Mouse (Mus musculus) forebrain, embryonic 11.5 days (tissue): ENCODE data around the gene Rbm4. TPM values are rescaled to one million over a fixed set of nuclear protein-coding genes. Genes with fewer than 3 reads are reported as not detected.

ENCODE experiments used
- ATAC-seq: fragments of 200-750 bp; cut with Nextera tagmentation; replicated peaks from 2 replicates; pipeline ENCODE4 v1.8.0; 2017; ENCODE audit warnings: moderate TSS enrichment; ENCODE audit not compliant: low FRiP score
- DNase-seq: peaks from one replicate; pipeline ENCODE4 v3.0.0-alpha.2; 2017; ENCODE audit warnings: low spot score
- H3K27ac ChIP-seq: fragments of 300-500 bp; sonication (generic); 2 replicates; pipeline ENCODE4 v1.5.1; 2014; ENCODE audit warnings: low read depth, low read length
- H3K27me3 ChIP-seq: fragments of 300-500 bp; sonication (generic); 2 replicates; pipeline ENCODE4 v1.6.1; 2014; ENCODE audit warnings: mild to moderate bottlenecking, low read length, mixed read lengths; ENCODE audit not compliant: control insufficient read depth, insufficient read depth
- H3K36me3 ChIP-seq: fragments of 300-500 bp; sonication (generic); 2 replicates; pipeline ENCODE4 v1.6.1; 2014; ENCODE audit warnings: mild to moderate bottlenecking, low read length, moderate library complexity, mixed read lengths; ENCODE audit not compliant: control insufficient read depth, insufficient read depth
- H3K4me1 ChIP-seq: fragments of 300-500 bp; sonication (generic); replicated peaks from 2 replicates; pipeline ENCODE4 v1.6.1; 2014; ENCODE audit warnings: low read length, mixed read lengths; ENCODE audit not compliant: control insufficient read depth, insufficient read depth
- H3K4me2 ChIP-seq: fragments of 300-500 bp; sonication (generic); 2 replicates; pipeline ENCODE4 v1.6.1; 2014; ENCODE audit warnings: low read depth, mild to moderate bottlenecking, low read length, moderate library complexity, mixed read lengths; ENCODE audit not compliant: severe bottlenecking
- H3K4me3 ChIP-seq: fragments of 300-500 bp; sonication (generic); 2 replicates; pipeline ENCODE4 v1.5.1; 2014; ENCODE audit warnings: low read depth, low read length
- H3K9ac ChIP-seq: fragments of 300-500 bp; sonication (generic); 2 replicates; pipeline ENCODE4 v1.6.1; 2014; ENCODE audit warnings: low read length
- H3K9me3 ChIP-seq: fragments of 300-500 bp; sonication (generic); 2 replicates; pipeline ENCODE4 v1.6.1; 2016; ENCODE audit warnings: low read length, mixed read lengths; ENCODE audit not compliant: control insufficient read depth
- WGBS: fragments of 180-500 bp; shearing (Covaris S2); extraction: QIAGEN DNeasy Blood & Tissue Kit; methylation state at CpG from one replicate; pipeline ENCODE4 v1.1.7; 2014; 5-methylcytosine and 5-hydroxymethylcytosine counted together
- polyA plus RNA-seq: library from polyadenylated mRNA; unstranded; fragments of >200 nt; fragmentation: Nextera tagmentation; extraction: Ambion mirVana; gene quantifications from 2 replicates; pipeline ENCODE4 v1.2.1, GENCODE M21; 2014

Rbm4 gene
- polyA plus RNA-seq, 1 experiment from 2014 or later: 100 TPM

DNA sequence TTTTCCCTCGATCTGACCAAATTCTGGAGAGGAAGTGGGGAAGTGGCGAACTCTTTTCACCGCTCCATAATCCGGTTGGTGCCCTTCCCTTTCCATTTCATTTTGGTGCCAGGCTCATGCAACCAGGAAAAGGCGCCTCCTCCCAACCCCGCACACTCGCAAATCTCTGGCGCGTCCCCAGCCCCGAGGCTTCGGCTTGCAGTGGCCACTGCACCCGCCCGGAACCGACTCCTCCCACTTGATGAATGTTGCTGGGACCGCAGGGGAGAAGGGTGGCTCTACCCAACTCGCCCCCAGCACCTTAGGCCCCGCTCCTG is 17.0 kb upstream of the Rbm4 start:
- Histone ChIP-seq H3K4me2 (peak overlapping the region; percentile 87), H3K27me3 (no peaks in the 10 kb centered on the region), H3K27ac (peak overlapping the region; percentile 86; the same call in 1 of the 2 replicates), H3K9me3 (no peaks in the 10 kb centered on the region), H3K9ac (peak overlapping the region; percentile 89), H3K36me3 (no peaks in the 10 kb centered on the region; the same call in 1 of the 2 replicates), H3K4me1 (peaks cover 12% of the 10 kb centered on the region), H3K4me3 (peak overlapping the region; percentile 86)
- ATAC-seq: no peak
- DNase-seq: no peak
- 0% methylated on average over 17 of the region's 17 CpGs for WGBS

DNA sequence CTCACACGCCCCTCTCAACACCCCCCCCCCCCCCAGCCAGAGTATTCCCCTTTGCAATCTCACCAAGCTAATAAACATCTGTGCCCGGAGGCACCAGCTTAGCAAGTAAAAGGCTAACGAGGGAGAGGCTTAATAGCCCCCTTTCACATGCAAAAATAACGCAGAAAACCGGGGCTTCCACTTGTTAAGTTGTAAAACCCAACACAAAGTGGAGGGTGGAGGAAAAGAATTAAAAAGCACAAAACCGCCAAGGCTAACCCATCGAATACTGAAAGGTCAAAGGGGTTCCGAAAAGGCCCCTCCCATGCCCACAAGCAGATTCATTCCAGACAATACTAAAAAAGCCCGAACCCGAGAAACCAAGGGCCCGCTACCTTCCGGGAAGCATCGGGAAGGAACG is 16.6 kb upstream of the Rbm4 start:
- ATAC-seq (no peak), DNase-seq (no peak)
- H3K4me3 ChIP-seq: peak overlapping the region; percentile 86
- H3K9ac ChIP-seq: peak overlapping the region; percentile 89
- H3K9me3 ChIP-seq: no peaks in the 10 kb centered on the region
- H3K4me2 ChIP-seq: peak overlapping the region; percentile 87
- no peaks in the 10 kb centered on the region; the same call in 1 of the 2 replicates for H3K36me3 ChIP-seq
- WGBS: under 1% methylated on average over 14 of the region's 14 CpGs
- H3K27me3 ChIP-seq: no peaks in the 10 kb centered on the region
- no peak overlapping the region for H3K27ac ChIP-seq
- peaks cover 12% of the 10 kb centered on the region for H3K4me1 ChIP-seq

DNA sequence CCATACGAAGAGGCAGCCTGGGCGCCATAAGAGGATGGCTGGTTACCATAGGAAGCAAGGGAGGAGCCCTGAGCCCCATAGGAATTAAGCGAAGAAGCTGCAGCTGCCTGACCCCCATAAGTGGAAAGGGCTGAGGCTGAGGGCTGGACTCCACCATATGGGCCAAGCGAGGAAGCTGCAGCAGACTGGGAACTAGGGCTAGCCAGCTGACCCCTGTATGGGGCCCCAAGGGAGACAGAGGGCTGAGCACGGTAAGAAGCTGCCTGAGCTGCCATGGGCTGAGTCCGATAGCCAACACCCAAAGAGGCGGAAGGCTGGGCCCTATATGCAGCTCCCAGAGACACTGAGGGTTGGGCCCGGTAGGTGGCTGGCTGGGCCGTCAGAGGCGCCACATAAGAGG is 9.6 kb upstream of the Rbm4 start:
- 90% methylated on average over 10 of the region's 10 CpGs for WGBS
- Histone ChIP-seq H3K9me3 (no peaks in the 10 kb centered on the region), H3K27ac (no peak overlapping the region), H3K4me3 (no peak overlapping the region), H3K36me3 (peaks cover 14% of the 10 kb centered on the region; the same call in 1 of the 2 replicates), H3K9ac (no peak overlapping the region), H3K4me2 (no peak overlapping the region), H3K27me3 (no peaks in the 10 kb centered on the region), H3K4me1 (no peaks in the 10 kb centered on the region; the same call in 1 of the 2 replicates)
- ATAC-seq: no peak
- DNase-seq: no peak

DNA sequence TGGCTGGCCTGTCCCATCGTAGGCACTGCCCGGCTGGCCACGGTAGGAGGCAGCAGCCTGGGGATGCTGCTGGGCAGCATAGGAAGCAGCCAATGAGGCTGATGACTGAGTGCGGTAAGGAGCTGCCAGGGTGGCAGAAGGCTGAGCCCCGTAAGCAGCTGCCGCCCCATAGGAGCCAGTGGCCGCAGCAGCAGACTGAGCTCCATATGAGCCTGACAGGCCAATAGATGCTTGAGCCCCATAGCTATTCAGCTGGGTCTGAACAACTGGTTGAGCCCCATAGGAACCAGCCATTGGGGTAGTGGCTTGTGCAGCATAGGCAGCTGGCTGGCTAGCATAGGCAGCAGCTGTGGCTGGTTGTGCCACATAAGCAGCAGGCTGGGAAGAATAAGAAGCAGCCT is 9.0 kb upstream of the Rbm4 start:
- Histone ChIP-seq H3K27me3 (no peaks in the 10 kb centered on the region), H3K9me3 (no peaks in the 10 kb centered on the region), H3K4me3 (no peak overlapping the region), H3K4me1 (no peaks in the 10 kb centered on the region), H3K27ac (no peak overlapping the region), H3K36me3 (peaks cover 14% of the 10 kb centered on the region; the same call in 1 of the 2 replicates), H3K4me2 (no peak overlapping the region), H3K9ac (no peak overlapping the region)
- DNase-seq (no peak), ATAC-seq (no peak)
- WGBS: 92% methylated on average over 7 of the region's 7 CpGs

DNA sequence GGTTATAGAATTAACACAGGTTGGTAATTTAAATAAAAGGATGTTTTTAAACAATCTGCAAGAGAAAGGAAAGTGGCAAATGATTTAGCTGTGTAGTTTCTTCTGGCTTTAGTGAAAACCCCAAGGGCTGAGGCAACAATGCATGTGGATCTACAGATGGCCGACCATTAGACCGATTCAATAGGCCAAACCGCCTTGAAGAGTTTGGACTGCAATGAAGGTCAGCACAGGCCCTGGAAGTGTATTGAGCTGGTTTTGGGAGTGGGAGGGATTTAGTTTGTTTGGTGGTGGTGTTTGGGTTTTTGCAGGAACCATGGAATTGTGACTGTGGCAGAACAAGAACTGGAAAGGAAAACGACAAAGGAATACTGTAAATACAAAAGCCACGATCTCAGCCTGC is 5.4 kb upstream of the Rbm4 start:
- Histone ChIP-seq H3K27me3 (no peaks in the 10 kb centered on the region), H3K4me2 (no peak overlapping the region), H3K9me3 (no peaks in the 10 kb centered on the region), H3K36me3 (peaks cover 14% of the 10 kb centered on the region; the same call in 1 of the 2 replicates), H3K4me3 (no peak overlapping the region), H3K27ac (no peak overlapping the region), H3K4me1 (no peaks in the 10 kb centered on the region), H3K9ac (no peak overlapping the region)
- DNase-seq: no peak
- WGBS: 96% methylated on average over 5 of the region's 5 CpGs
- no peak for ATAC-seq

DNA sequence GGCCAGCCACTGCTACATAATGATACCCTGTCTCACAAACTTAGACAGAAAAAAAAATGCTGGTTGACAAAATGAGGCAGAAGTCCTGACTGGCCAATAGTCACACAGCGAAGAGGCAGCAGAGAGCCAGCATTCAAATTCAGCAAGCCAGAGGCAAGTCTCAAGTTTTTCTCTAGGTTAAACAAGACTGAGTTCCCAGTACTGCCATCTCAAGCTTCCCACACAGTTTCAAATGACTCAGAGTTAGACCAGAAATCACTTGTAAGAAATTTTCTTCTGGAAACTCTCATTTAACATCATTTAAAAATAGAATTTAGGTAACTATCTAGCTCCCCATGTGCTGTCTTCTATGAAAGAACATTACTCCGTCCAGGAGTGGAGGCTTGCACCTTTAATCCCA is 4.1 kb upstream of the Rbm4 start:
- H3K9ac ChIP-seq: no peak overlapping the region
- H3K36me3 ChIP-seq: peaks cover 12% of the 10 kb centered on the region; the same call in 1 of the 2 replicates
- no peaks in the 10 kb centered on the region for H3K4me1 ChIP-seq
- ATAC-seq (no peak), DNase-seq (no peak)
- no peaks in the 10 kb centered on the region for H3K9me3 ChIP-seq
- 96% methylated on average over 2 of the region's 2 CpGs for WGBS
- H3K4me3 ChIP-seq: no peak overlapping the region
- no peak overlapping the region for H3K27ac ChIP-seq
- no peaks in the 10 kb centered on the region for H3K27me3 ChIP-seq
- H3K4me2 ChIP-seq: no peak overlapping the region

DNA sequence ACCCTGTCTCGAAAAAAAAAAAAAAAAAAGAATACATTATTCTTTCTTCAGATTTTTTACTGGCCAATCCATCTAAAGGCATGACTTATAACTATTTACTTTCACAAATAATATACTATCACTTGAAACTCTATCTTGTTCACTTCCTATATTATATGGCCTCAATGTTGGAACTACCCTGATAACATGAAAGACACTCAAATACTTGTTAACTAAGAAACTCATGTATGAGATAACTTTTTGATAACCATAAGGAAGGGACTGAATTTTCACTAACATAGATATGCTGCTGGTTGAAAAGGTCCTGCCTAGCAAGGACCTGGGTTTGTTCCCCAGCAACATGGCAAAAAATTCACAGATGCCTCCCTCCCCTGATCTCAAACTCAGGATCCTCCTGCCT is 2.2 kb upstream of the Rbm4 start:
- Histone ChIP-seq H3K36me3 (no peaks in the 10 kb centered on the region; the same call in 1 of the 2 replicates), H3K4me3 (no peak overlapping the region), H3K4me2 (no peak overlapping the region), H3K4me1 (no peaks in the 10 kb centered on the region; the same call in 1 of the 2 replicates), H3K9me3 (no peaks in the 10 kb centered on the region), H3K9ac (no peak overlapping the region), H3K27ac (no peak overlapping the region), H3K27me3 (no peaks in the 10 kb centered on the region)
- no peak for ATAC-seq
- 75% methylated on average over 1 of the region's 1 CpGs for WGBS
- DNase-seq: no peak

DNA sequence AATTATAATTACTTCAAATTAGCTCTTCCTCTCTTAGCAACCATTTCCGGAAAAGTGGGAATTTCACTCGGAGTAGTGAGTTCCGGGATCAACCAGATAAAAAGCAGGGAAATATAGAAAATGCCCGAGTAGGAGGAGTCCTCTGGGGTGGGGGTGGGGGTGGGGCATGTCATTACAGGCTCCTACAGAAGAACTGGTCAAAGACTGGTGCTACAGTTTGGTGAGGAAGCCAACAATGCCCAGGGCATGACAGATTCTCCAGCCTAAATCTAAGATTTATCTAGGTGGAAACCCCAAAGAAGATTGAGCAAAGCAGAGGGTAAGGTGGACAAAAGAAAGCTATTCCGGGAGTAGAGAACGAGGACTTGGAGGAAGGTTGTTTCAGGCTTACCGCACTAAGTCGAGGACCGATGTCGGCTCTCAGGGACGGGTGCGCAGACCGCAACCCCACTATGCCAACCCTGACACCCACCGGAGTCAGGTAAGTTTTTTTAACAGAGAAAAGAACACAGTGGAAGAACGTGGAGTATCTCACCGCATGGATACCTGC is 345 bp downstream of the Rbm4 start:
- no peaks in the 10 kb centered on the region; the same call in 1 of the 2 replicates for H3K36me3 ChIP-seq
- WGBS: 2% methylated on average over 16 of the region's 16 CpGs
- H3K4me2 ChIP-seq: peak overlapping the region; percentile 72
- no peaks in the 10 kb centered on the region for H3K9me3 ChIP-seq
- H3K9ac ChIP-seq: peak overlapping the region; percentile 81
- DNase-seq (no peak), ATAC-seq (peak; percentile 37; the same call in 1 of the 2 replicates)
- H3K27me3 ChIP-seq: no peaks in the 10 kb centered on the region
- no peaks in the 10 kb centered on the region; the same call in none of the 2 replicates for H3K4me1 ChIP-seq
- H3K27ac ChIP-seq: peak overlapping the region; percentile 26; the same call in 1 of the 2 replicates
- peak overlapping the region; percentile 60 for H3K4me3 ChIP-seq

DNA sequence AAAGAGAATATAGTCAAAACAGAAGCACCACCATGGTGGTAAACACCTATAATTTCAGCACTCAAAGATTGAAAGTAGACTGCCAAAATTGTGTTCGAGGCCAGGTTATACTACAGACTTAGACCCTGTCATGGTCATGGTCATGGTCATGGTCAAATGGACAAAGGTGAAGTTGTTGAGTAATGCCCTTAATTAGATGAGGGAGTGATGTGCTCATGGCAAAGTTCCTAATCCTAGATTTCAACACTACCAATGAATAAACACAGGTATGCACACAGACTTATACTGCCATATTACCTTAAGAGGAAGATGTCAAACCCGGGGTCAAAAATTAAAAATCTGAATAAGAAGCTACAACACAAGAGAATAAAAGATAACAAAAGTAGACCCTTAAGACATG is 7.4 kb downstream of the Rbm4 start:
- Histone ChIP-seq H3K4me2 (no peak overlapping the region), H3K27me3 (no peaks in the 10 kb centered on the region), H3K4me3 (no peak overlapping the region), H3K36me3 (peaks cover 20% of the 10 kb centered on the region; the same call in 1 of the 2 replicates), H3K27ac (no peak overlapping the region), H3K9me3 (no peaks in the 10 kb centered on the region), H3K9ac (no peak overlapping the region), H3K4me1 (no peaks in the 10 kb centered on the region; the same call in none of the 2 replicates)
- ATAC-seq (no peak), DNase-seq (no peak)
- WGBS: 94% methylated on average over 2 of the region's 2 CpGs
